Mouse (Mus musculus) small intestine, adult 2 months (tissue): ENCODE measurements at regions not wholly inside any gene's neighbourhood (a gene's known extent, or its start where the extent isn't known, plus 50 kb on each side); places are given as distances from the start of the nearest gene placed in this dataset.

Source experiments
- H3K27ac ChIP-seq: fragments of 200-500 bp; 2 replicates; pipeline ENCODE4 v1.5.1; 2012; ENCODE audit warnings: low read depth, low read length, control low read depth, inconsistent platforms; ENCODE audit not compliant: insufficient read depth
- H3K27me3 ChIP-seq: fragments of 200-500 bp; 2 replicates; pipeline ENCODE4 v1.6.1; 2012; ENCODE audit warnings: mild to moderate bottlenecking, moderate library complexity, low read length, inconsistent platforms; ENCODE audit not compliant: control insufficient read depth, insufficient read depth
- H3K36me3 ChIP-seq: fragments of 200-500 bp; 2 replicates; pipeline ENCODE4 v1.6.1; 2012; ENCODE audit warnings: mild to moderate bottlenecking, low read length, control low read depth, inconsistent platforms; ENCODE audit not compliant: control insufficient read depth, insufficient read depth
- H3K4me1 ChIP-seq: fragments of 200-500 bp; 2 replicates; pipeline ENCODE4 v1.6.1; 2012; ENCODE audit warnings: low read length, inconsistent platforms, mixed read lengths; ENCODE audit not compliant: control insufficient read depth, insufficient read depth, insufficient read length
- H3K4me3 ChIP-seq: fragments of 200-500 bp; 2 replicates; pipeline ENCODE4 v1.5.1; 2012; ENCODE audit warnings: low read depth, mild to moderate bottlenecking, control low read depth, inconsistent platforms, low read length, moderate library complexity
- CTCF ChIP-seq: fragments of 200-500 bp; IDR thresholded peaks from 2 replicates; pipeline ENCODE4 v1.5.1; 2012; ENCODE audit warnings: low read depth, mild to moderate bottlenecking, control low read depth, inconsistent platforms, low read length, moderate library complexity, mixed read lengths; ENCODE audit not compliant: insufficient replicate concordance, insufficient read length; ENCODE audit errors: extremely low read depth
- POLR2A ChIP-seq: fragments of 200-500 bp; IDR thresholded peaks from 2 replicates; pipeline ENCODE4 v1.6.1; 2012; ENCODE audit warnings: low read depth, mild to moderate bottlenecking, control low read depth, inconsistent platforms, low read length, moderate library complexity
- WGBS: fragments of 180-500 bp; shearing (Covaris S2); methylation state at CpG from one replicate; pipeline ENCODE4 v1.1.7; 2018; 5-methylcytosine and 5-hydroxymethylcytosine counted together

DNA sequence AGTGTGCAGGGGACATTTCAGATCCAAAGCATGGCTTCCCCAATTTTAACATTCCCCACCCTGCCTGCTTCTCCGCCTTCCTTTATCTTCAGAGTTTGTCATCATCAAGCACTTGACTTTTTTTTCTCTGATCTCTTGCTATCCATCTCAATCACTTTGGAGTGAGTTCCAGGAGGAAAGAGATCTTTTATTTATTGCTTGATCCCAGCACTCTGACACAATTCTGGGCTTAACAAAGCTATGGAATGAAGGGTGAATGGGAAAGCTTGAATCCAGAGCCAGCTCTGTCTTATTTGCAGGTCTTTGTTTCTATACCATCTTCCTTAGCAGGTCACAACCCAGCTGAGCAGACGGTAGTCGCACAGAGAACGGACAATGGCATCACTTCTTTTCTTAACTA, 81.0 kb upstream of the Cpm start:
- TF ChIP-seq CTCF (no peak), POLR2A (no peak)
- 91% methylated on average over 4 of the region's 4 CpGs for WGBS
- Histone ChIP-seq H3K36me3 (no peaks in the 10 kb centered on the region), H3K27me3 (no peaks in the 10 kb centered on the region), H3K27ac (no peak overlapping the region), H3K4me3 (no peak overlapping the region), H3K4me1 (no peaks in the 10 kb centered on the region)

DNA sequence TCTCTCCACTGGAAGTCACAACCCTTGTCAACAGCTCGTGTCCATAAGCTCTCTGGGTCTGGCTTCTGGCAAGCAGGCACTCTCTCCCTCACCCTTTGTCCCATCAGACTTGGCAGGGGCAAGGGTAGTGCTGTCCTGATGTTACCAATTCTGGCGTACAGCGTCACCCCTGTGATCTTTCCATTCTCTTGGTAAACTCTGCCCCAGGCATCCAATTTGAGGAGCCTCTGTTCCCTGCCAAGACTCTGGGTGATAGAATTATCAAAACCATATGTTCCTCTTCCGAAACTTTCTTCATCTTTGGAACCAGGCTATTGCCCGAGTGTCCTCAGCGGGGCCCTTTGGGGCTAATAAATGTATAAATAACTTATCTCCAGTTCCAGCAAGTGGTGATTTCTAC, 82.0 kb upstream of the Cpm start:
- Histone ChIP-seq H3K27ac (no peak overlapping the region), H3K4me3 (no peak overlapping the region), H3K4me1 (no peaks in the 10 kb centered on the region), H3K36me3 (no peaks in the 10 kb centered on the region), H3K27me3 (no peaks in the 10 kb centered on the region)
- TF ChIP-seq POLR2A = no peak
- no peak for TF ChIP-seq CTCF
- 87% methylated on average over 6 of the region's 6 CpGs for WGBS

DNA sequence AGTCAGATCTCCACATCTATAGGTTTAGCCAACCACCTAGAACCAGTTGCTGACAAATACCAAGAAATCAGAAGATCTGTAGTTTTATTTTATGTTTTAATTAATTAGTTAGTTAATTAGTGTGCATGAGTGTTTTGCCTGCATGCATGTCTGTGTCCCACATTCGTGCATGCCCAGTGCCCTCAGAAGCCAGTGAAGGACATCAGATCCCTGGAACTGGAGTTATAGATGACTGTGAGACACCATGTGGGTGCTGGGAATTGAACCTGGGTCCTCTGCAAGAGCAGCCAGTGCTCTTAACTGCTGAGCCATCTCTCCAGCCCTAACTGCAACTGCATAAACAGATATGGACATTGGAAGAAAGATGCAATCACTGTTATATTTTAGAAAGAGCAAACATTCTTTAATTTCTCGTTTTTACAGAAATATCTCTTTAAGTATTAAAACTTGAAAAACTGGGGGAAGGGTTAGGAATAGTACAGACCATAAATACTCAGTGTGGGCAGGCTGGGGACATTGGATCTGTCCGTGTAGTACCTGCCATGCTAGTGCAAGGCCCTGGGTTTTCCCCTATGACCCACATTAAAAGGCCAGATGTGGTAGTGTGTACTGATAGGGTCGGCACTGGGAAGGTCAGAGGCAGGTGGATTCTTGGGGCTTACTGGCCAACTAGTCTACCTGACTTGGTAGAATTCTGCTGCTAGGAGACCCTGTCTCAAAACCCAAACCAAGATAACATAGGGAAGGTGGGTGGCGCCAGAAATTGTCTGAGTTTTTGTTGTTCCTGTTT, 83.3 kb upstream of the Cpm start:
- Histone ChIP-seq H3K36me3 (no peaks in the 10 kb centered on the region), H3K4me3 (no peak overlapping the region), H3K4me1 (no peaks in the 10 kb centered on the region), H3K27me3 (no peaks in the 10 kb centered on the region), H3K27ac (no peak overlapping the region)
- TF ChIP-seq POLR2A = no peak
- TF ChIP-seq CTCF = no peak
- WGBS = 86% methylated on average over 5 of the region's 5 CpGs

DNA sequence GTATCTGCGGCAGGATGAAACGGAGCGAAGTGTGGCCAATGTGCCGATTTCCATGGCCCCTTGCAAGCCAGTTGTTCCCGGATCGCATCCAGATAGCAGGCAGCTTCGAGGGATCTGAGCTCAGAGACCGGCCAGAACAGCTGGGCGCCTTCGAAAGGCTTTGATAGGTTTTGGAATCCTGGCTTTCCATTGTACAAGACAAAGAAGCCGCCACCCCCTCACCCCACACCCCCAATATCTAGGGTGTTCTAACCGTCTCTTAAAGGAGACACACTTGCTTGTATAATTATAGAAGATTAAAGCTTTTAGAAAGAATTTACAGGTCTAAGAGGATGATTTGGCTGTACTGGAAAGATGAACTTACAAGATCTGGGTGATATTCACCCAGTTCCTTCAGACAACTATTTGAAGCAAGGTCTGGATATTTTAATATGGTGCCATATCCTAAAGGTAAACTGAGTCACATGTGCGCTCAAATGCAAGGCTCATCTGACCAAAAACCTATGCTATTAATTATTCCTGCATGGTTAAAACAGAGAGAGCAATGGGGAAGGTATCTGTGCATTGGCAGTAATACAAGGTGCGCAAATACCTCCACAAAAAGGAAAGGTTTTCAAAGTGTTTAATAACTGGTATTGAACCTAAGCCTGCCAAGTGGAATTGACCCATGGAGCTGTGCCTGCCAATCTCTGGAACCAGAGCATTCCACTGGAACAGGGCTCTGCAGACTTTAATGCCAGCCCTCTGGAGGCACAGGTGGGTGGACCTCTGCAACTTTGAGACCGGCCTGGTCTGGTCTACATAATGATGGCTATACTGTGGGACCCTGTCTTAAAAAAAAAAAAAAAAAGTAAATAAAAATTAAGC, 84.4 kb upstream of the Cpm start:
- no peak overlapping the region for H3K27ac ChIP-seq
- WGBS = 81% methylated on average over 15 of the region's 15 CpGs
- no peak overlapping the region for H3K4me3 ChIP-seq
- no peaks in the 10 kb centered on the region for H3K4me1 ChIP-seq
- H3K36me3 ChIP-seq = no peaks in the 10 kb centered on the region
- no peaks in the 10 kb centered on the region for H3K27me3 ChIP-seq
- TF ChIP-seq POLR2A (no peak), CTCF (no peak)

- H3K27ac ChIP-seq = no peak overlapping the region
- WGBS = 88% methylated on average over 13 of the region's 13 CpGs
- no peaks in the 10 kb centered on the region for H3K27me3 ChIP-seq
- no peak overlapping the region for H3K4me3 ChIP-seq
- no peaks in the 10 kb centered on the region for H3K36me3 ChIP-seq
- no peaks in the 10 kb centered on the region for H3K4me1 ChIP-seq
- TF ChIP-seq POLR2A = no peak
- no peak for TF ChIP-seq CTCF
Observed at GRCm38 (mm10) chr10:117543995-117544679, 85.2 kb upstream of the Cpm start.

- Histone ChIP-seq H3K4me3 (no peak overlapping the region), H3K36me3 (no peaks in the 10 kb centered on the region), H3K4me1 (no peaks in the 10 kb centered on the region), H3K27me3 (no peaks in the 10 kb centered on the region), H3K27ac (no peak overlapping the region)
- 92% methylated on average over 6 of the region's 6 CpGs for WGBS
- no peak for TF ChIP-seq POLR2A
- no peak for TF ChIP-seq CTCF
Observed at GRCm38 (mm10) chr10:117543696-117543950, 85.7 kb upstream of the Cpm start.
